11 mouse cellular contexts compared by ENCODE assay signal in genomic region chr13:53067949-53068348, GRCm38 (mm10).
DNase-seq lines count a peak whose midpoint lies in the region; ATAC-seq and TF ChIP-seq lines count a peak whose summit lies in the region.
"Had no signal": no experiment of that assay in that cellular context is flagged by ENCODE, and none has a peak within 500 bp of the region (broad histone marks: within the 10 kb centered on the region; RNA-seq: fewer than 3 reads in every experiment).

No protein-coding gene starts in this region.

- H3K27me3 ChIP-seq in liver, postnatal 0 days (ENCODE audit: insufficient read depth, low read length): no peaks in the 10 kb centered on the region
- H3K27me3 ChIP-seq in liver, embryonic 12.5 days (replicated peaks): no peaks in the 10 kb centered on the region
- no peaks in the 10 kb centered on the region for H3K27me3 ChIP-seq in midbrain, embryonic 16.5 days (ENCODE audit: control insufficient read depth, insufficient read depth, low read depth, low read length)
- H3K27me3 ChIP-seq: limb, embryonic 12.5 days; neural tube, embryonic 13.5 days had no signal

- H3K9me3 ChIP-seq in liver, postnatal 0 days (ENCODE audit: low read length): no peaks in the 10 kb centered on the region
- no peaks in the 10 kb centered on the region for H3K9me3 ChIP-seq in liver, embryonic 12.5 days (replicated peaks)
- no peaks in the 10 kb centered on the region for H3K9me3 ChIP-seq in midbrain, embryonic 16.5 days (replicated peaks; ENCODE audit: control insufficient read depth, low read length, poor library complexity, severe bottlenecking)
- H3K9me3 ChIP-seq: limb, embryonic 12.5 days; neural tube, embryonic 13.5 days had no signal

- no peak overlapping the region for H3K4me3 ChIP-seq in liver, postnatal 0 days (ENCODE audit: low read depth, low read length)
- H3K4me3 ChIP-seq in liver, embryonic 12.5 days: no peak overlapping the region
- H3K4me3 ChIP-seq in left cerebral cortex, adult 2 months: no peak overlapping the region
- H3K4me3 ChIP-seq in midbrain, embryonic 16.5 days (ENCODE audit: low read depth, low read length): no peak overlapping the region
- H3K4me3 ChIP-seq: limb, embryonic 12.5 days; neural tube, embryonic 13.5 days had no signal

- H3K27ac ChIP-seq in liver, postnatal 0 days (ENCODE audit: low read depth): no peak overlapping the region
- H3K27ac ChIP-seq in liver, embryonic 12.5 days: no peak overlapping the region
- H3K27ac ChIP-seq in left cerebral cortex, adult 2 months: no peak overlapping the region
- no peak overlapping the region for H3K27ac ChIP-seq in midbrain, embryonic 16.5 days (ENCODE audit: low read length)
- H3K27ac ChIP-seq: limb, embryonic 12.5 days; neural tube, embryonic 13.5 days had no signal

- no peak for DNase-seq in liver, postnatal 0 days
- DNase-seq in gastrocnemius, postnatal 25 days: peak; percentile 71
- peak; percentile 90 to 97 for DNase-seq in kidney, postnatal 25 days
- peak; percentile 78 for DNase-seq in testis, postnatal 10 days (ENCODE audit: low spot score)
- no peak for DNase-seq in layer of hippocampus, adult 8-10 months (ENCODE audit: low spot score in 2 of 2)
- no peak for DNase-seq in left cerebral cortex, adult 2 months (ENCODE audit: extremely low spot score in 1 of 2, low spot score in 2 of 2)

- H3K4me2 ChIP-seq in liver, postnatal 0 days (ENCODE audit: low read depth, low read length): no peak overlapping the region
- H3K4me2 ChIP-seq in liver, embryonic 12.5 days: no peak overlapping the region
- no peak overlapping the region for H3K4me2 ChIP-seq in midbrain, embryonic 16.5 days (ENCODE audit: low read length)
- H3K4me2 ChIP-seq: limb, embryonic 12.5 days; neural tube, embryonic 13.5 days had no signal

- TF ChIP-seq CTCF in liver, postnatal 0 days (IDR thresholded peaks at IDR 0.05; ENCODE audit: low read depth): no peak
- no peak for TF ChIP-seq CTCF in left cerebral cortex, adult 2 months (IDR thresholded peaks at IDR 0.05)

- WGBS in liver, postnatal 0 days (ENCODE audit: insufficient replicate concordance): 78% methylated on average over 11 of the region's 11 CpGs
- 76% methylated on average over 11 of the region's 11 CpGs for WGBS in liver, embryonic 12.5 days (ENCODE audit: insufficient replicate concordance)
- 77% methylated on average over 11 of the region's 11 CpGs for whole genome bisulfite sequencing in midbrain, embryonic 16.5 days

- peaks cover 2% of the 10 kb centered on the region; the same call in 1 of the 2 replicates for H3K4me1 ChIP-seq in liver, postnatal 0 days (ENCODE audit: insufficient read depth)
- no peaks in the 10 kb centered on the region for H3K4me1 ChIP-seq in liver, embryonic 12.5 days
- no peaks in the 10 kb centered on the region for H3K4me1 ChIP-seq in midbrain, embryonic 16.5 days (ENCODE audit: control insufficient read depth, insufficient read depth, low read length)
- H3K4me1 ChIP-seq: limb, embryonic 12.5 days had no signal

- peak; percentile 56; the same call in 1 of the 2 replicates for ATAC-seq in liver, postnatal 0 days
- no peak for ATAC-seq in liver, embryonic 12.5 days
- no peak for ATAC-seq in midbrain, embryonic 16.5 days

- intact Hi-C loops in left cerebral cortex, adult 2 months (cut with DNase I): no loop called here

- no peak for TF ChIP-seq EP300 in liver, postnatal 0 days (IDR thresholded peaks at IDR 0.05; ENCODE audit: low read depth)

- H3K9ac ChIP-seq in liver, postnatal 0 days (replicated peaks): no peak overlapping the region
- H3K9ac ChIP-seq in liver, embryonic 12.5 days: no peak overlapping the region
- H3K9ac ChIP-seq in midbrain, embryonic 16.5 days (ENCODE audit: low read depth, low read length): no peak overlapping the region
- H3K9ac ChIP-seq: limb, embryonic 12.5 days; neural tube, embryonic 13.5 days had no signal

- no peaks in the 10 kb centered on the region for H3K36me3 ChIP-seq in liver, postnatal 0 days (replicated peaks; ENCODE audit: insufficient read depth, low read length)
- H3K36me3 ChIP-seq in liver, embryonic 12.5 days: no peaks in the 10 kb centered on the region
- H3K36me3 ChIP-seq in midbrain, embryonic 16.5 days (ENCODE audit: control insufficient read depth, insufficient read depth, low read length): no peaks in the 10 kb centered on the region
- H3K36me3 ChIP-seq: G1E; limb, embryonic 12.5 days; neural tube, embryonic 13.5 days had no signal

Comparison
In these comparisons a context has a peak if more than half of its experiments do, and no peak if none do; other contexts are left out.
1. DNase-seq: peak in gastrocnemius, postnatal 25 days (single experiment), kidney, postnatal 25 days (2 of 2) and testis, postnatal 10 days (single experiment); none in liver, postnatal 0 days (single experiment), layer of hippocampus, adult 8-10 months (0 of 2) and left cerebral cortex, adult 2 months (0 of 2).